Mouse (Mus musculus): ENCODE results near the gene Il11ra1.

Gene Il11ra1

DNA sequence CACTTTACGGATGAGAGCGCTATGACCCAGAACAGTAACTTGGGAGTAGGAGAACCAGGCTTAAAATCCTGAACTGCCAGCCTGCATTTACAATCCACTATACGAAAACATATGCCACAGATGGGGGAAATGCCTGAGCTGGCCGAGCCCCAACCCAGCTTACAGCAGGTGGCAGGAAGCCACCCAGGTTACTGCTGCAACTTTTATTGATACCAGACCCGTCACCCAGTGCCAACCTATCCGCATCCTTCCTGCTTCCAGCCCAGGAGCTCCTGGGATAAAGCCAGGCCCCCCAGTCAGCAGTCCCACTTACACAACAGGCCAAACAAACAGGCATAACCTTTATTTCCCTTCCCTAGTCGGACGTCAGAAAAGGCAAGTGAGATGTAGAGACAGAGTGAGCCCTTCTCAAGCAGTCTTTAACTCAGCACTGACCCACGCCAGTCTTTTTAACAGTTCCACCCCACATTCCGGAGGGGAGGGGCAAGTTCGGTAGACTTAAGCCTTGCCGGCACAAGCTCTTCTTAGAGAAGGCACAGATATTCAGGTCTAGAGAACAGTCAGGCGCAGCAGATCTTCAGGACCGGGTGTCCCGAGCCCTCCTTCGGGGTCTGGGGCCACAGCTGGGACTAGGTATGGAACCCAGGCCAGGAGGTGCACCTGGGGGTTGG, 12.1 kb downstream of the Il11ra1 start:
- DNase-seq, result peak in 1 of 2 experiments; percentile 59

DNA sequence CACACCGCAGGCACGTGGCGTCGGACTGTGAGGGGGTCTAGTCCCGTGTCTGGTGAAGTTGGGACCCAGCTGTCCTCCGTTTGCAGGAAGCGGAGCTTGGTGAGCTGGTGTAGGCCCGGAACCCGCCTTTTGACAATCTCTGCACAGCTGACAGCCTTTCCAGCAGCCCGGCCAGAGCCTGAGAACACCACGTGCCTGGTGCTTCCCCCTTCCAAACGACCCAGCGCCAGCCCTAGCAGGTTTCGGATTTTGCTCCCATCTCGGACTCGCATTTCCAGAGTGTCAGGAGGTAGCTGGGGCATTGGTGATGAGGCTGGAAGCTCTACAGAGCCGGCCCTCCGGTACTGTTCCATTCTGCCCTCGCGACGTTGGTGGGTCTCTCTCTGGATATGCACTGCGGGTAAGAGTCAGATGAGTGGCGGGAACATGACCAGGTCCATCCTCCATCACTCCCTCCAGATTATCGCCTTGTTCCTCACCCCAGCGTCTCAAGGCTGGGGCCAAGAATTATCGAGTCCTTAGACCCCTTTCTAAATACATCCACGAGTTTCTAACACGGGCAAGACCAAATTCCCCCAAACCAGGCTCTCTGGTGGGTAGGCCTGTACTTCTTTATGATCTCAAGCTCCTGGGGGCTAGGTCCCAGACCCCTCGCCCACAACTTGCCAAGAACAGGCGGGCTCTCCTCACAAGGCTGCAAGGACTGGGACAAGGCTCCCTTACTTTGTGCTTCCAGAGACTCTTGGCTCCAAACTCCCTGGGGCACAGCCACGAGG, 12.8 kb downstream of the Il11ra1 start:
- peak; percentile 26 to 67 for DNase-seq

DNA sequence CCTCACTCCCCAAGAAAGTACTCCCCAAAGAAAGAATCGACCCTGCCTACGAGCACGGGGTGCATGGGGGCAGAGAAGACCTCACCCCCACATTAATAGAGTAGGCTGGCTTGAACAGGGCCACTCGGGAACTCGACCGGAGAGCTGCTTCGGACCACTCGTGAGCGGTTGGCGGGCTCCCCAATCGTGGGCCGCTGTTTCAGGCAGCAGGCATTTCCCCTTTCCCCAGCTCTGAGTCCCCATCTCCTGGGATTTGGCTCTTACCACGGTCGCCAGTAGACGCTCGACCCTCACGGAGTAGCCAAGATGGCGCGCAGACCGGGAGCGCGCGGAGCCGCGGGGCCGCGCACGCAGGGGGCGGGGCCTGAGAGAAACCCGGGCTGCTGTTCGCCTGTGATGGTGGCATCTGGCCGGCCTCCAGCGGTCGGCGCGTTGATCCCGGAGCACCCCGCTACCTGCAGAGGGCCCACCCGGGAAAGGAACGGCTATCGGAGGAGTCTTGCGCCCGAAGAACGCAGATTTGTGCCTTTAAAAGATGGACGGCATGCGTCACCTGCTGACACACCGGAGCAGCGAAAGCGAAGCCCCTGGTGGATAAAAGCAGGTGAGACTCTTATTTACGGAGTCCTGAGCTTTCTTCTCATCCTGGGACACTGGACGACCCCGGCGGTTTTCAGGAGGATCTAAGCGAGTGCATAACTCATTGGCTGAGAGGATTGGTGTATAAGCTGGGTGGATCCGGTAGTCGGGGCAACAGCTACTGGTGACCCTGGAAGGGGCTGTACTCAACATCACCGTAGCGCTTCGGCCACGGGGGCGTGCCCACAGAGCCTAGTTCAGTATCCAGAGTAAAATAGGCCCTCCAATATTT, 13.6 kb downstream of the Il11ra1 start, which contains the start of gene Rpp25l:
Gene Rpp25l (minus strand): TSS at position 338 of the 871 bp plus-strand sequence.
- peak; percentile 89 to 92 for DNase-seq

DNA sequence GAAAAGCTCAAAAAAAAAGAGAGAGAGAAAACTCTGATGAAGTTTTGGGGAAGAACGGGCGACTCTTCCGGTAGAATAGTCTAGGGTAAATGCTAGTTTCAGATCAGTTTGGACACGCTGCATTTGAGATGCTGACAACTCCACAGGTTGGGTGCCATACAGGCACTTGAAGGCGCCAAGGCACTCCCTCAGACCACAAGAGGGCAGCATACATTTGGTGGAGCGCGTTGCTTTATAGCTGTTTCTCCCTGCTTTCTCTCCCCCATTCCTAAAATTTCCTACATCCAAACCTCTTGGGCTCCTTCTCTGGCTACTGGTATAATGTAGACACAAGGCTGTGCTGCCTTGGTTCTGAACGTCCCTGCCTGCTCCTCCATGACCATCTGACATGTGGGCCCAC, 14.5 kb downstream of the Il11ra1 start:
- peak; percentile 81 to 83 for DNase-seq

GRCm38 (mm10) chr4:41715082-41715481, 15.3 kb downstream of the Il11ra1 start:
- DNase-seq, result peak in 1 of 2 experiments; percentile 33

DNA sequence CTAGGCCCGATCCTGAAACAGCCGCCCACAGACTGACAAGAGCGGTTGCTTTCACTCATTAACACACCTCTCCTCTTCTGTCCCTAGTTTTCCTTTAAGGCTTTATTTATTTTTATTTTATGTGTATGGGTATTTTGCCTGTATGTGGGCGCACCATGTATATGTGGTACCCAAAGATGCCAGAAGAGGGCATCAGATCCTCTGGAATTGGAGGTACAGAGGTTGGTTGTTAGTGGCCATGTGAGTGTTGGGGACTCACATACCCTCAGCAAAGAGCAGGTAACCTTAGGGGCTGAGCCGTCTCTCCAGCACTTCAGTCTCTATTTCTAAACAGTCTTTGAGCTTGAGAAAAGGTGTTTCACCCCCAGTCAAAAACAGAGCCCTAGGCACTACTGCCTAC, 15.8 kb downstream of the Il11ra1 start:
- DNase-seq, result peak; percentile 43 to 73

DNA sequence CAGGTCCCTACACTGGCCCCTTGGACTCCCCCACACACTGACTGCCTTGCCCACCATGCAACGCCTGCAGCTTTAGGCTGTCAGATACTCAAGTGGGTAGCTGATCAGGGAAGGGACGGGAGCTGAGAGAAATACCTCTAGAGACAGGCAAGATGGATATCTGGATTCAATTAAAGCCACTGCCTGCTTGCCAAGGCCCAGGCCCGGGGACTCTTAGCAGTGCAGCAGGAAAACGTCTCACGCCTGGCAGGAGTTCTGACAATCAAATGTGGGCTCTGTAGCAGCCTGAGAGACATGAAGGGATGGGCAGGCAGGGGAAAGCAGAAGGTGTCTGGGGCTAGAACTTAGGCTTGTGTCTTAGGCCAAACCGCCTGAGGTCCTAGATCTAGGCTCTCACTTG, 17.0 kb downstream of the Il11ra1 start:
- DNase-seq, result peak in 1 of 2 experiments; percentile 21

GRCm38 (mm10) chr4:41722918-41723351, 23.1 kb downstream of the Il11ra1 start, which contains the start of gene Dctn3:
TSS of gene Dctn3 (minus strand) at chr4:41723170.
- DNase-seq, result peak; percentile 93 to 96

DNA sequence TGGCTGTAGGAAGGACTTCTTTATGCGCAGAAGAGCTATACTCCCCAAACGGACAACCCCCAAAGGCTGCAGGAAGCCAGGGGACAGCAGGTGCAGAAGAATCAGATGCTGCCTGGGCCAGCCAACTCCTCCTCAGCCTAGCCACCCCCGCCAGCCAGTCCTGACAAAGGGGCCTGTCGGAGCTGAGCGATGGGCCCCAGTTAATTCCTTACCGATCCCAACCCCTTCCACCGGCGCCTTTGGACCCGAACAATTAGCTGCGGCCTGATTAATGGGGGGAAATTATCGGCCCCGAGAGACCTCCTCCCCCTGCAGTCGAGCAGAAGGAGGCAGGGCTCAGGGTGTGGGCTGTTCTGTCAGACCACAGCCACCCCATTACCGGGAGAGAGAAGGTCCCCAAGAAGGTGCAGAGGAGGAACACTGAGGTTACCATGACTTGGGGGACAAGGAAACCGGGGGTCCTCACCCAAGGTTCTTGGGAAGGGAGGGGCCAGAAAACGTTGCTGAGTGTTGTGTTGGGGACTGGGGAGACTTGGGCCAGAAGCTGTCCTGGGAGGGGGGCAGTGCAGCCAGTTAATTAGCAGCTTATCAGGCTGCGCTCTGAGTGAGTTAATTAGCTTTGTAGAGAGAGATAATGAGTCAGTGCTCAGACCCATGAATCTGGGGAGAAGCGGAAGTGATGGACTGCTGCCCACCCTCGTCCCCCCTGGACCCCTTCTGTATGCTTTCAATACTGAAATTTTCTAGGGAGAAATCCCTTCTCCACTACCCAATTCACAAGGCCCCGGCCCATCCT, 27.2 kb downstream of the Il11ra1 start:
- DNase-seq, result no peak

GRCm38 (mm10) chr4:41731052-41731765, 31.4 kb downstream of the Il11ra1 start, which contains the start of gene Arid3c:
TSS of gene Arid3c (minus strand) at chr4:41731142.
- no peak for DNase-seq

- DNase-seq, result peak; percentile 79 to 83
These were observed 37.9 kb downstream of the Il11ra1 start for GRCm38 (mm10) chr4:41737602-41738255.

GRCm38 (mm10) chr4:41738256-41738603, 38.4 kb downstream of the Il11ra1 start:
- DNase-seq, result no peak

GRCm38 (mm10) chr4:41739260-41739659, 39.5 kb downstream of the Il11ra1 start:
- no peak for DNase-seq

DNA sequence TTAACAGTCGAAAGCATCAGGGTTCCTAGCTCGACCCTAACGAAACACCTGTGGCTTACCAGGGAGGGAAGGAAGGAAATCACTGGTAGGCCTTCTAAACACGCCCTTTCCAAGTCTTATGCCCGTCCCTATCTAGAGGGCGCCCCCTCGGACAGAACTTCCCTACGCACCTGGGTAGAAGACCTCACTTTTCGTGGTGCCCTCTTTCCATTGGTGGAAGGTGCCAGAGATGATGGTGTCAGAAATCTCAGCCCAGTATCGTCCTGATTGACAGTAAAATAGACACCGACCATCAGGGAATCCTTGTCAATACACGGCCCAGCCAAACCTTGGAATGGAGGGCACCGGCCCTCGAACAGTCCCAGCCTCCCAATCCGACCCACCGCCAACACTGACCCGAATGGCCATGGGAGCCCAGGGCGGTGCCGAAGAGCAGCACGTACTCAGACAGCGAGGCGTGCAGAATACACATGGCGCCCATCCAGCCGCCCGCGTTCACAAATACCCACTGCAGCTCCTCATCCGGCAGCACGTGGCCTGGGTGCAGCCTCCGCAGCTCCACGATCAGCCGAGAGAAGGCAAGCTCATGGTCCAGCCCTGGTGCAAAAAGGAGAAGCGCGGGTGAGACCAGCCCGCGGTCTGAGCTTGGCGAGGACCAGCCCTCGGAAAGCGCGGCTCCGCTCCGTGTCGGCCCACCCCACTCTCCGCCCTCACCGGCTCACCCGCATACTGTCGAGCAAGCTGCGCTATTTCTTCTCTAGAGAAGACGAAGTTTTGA, 40.8 kb downstream of the Il11ra1 start:
- DNase-seq, result peak; percentile 66 to 83

DNA sequence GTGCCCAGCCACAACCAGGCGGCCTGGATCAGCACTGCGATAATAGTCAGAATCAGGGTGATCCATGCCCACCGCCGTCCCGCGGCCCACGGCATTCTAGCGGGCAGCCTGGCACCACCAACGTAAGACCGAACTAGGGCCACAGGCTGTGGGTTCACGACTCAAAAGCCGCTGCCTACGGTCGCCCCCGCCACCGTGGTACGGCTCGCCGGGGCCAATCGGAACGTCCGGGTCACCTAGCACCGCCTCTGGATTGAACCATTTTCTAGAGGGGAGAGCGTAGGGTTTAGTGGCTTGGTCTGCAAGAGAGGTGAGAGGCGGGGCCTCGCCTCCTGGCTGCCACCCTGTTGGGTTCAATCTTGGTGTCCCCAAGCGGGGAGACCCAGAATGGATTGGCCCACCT, 41.4 kb downstream of the Il11ra1 start:
- DNase-seq, result peak; percentile 94 to 97

- DNase-seq, result no peak
These were observed 44.3 kb downstream of the Il11ra1 start for GRCm38 (mm10) chr4:41744131-41744530.

GRCm38 (mm10) chr4:41745021-41745420, 45.2 kb downstream of the Il11ra1 start:
- DNase-seq, result no peak

- DNase-seq, result peak in 1 of 2 experiments; percentile 78
These were observed 55.1 kb downstream of the Il11ra1 start, which contains the start of gene Galt for GRCm38 (mm10) chr4:41754797-41755337. TSS of gene Galt (plus strand) at chr4:41755228.
